Comparison of ENCODE assay signal across 2 mouse cellular contexts in the genomic region with DNA sequence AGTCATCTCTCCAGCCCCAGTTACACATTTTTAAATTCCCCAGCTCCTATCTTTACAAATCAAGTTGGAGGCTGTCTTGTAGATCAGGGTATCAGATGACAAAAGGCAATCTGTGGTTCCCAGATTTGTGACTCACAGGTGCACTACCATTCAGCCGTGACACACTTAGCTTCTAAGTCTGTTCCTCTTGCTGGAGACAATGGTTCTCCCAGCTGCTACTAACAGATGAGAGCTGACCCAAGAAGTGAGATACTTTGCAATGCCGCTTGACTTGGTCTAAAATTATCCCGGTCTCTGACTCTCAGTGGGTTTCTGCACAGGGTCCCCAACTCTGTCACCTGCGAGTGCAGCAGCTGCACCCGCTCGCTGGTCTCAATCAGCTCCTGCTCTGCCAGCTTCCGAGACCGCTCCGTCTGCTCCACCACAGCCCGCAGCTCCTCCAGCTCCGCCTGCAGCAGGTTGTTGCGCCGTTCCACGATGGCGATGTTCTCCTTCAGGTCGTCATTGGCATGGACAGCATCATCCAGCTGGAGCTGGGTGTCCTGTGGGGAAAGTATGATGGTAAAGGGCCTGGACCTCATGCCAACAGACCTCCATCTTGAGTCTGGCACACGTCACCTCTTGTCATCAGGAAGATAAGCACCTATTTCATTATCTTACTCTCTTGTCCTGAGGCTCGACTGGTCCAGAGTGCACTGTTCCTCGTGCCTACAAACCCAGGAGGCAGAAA.
TF ChIP-seq lines count a peak whose summit lies in the region.

No protein-coding gene starts in this region.

TF ChIP-seq in ES-E14, 5 proteins besides CTCF, POLR2A, EP300 and RAD21:
- TF ChIP-seq CHD2 (IDR thresholded peaks at IDR 0.05; ENCODE audit: low read depth, low read length) (no peak), MAFK (IDR thresholded peaks at IDR 0.05; ENCODE audit: insufficient read depth, low read depth, low read length) (peak; percentile 67)

TF ChIP-seq in myocyte, 11 proteins besides CTCF, POLR2A, EP300 and RAD21:
- TF ChIP-seq MYOD1 (IDR thresholded peaks at IDR 0.05; ENCODE audit: control insufficient read depth in 1 of 3, insufficient read length in 2 of 3, low read depth in 2 of 3) = peak in 1 of 3 experiments; percentile 22
- peak; percentile 51 to 63 (median 54) for TF ChIP-seq MYOG (IDR thresholded peaks at IDR 0.05; ENCODE audit: control insufficient read depth in 1 of 3, insufficient read depth in 1 of 3, insufficient read length in 2 of 3, low read depth in 2 of 3)
- no peak for TF ChIP-seq E2F4 (IDR thresholded peaks at IDR 0.05; ENCODE audit: insufficient read depth)
TF ChIP-seq in myocyte: peak in this region for 2.
